Mouse (Mus musculus): ENCODE results near the gene Galnt14.

Galnt14 gene

GRCm38 (mm10) chr17:73670048-73670447, 40.2 kb downstream of the Galnt14 start:
- in situ Hi-C loops (cut with MboI, MseI) = loop anchor here (5.0 kb wide), 1 partner anchor 48 kb away; no protein-coding TSS in a partner anchor

- in situ Hi-C loops (cut with MboI, MseI) = no loop called here
Measured at GRCm38 (mm10) chr17:73668996-73669395, 41.3 kb downstream of the Galnt14 start.

- in situ Hi-C loops (cut with MboI, MseI) = no loop called here
Measured at GRCm38 (mm10) chr17:73663237-73663636, 47.0 kb downstream of the Galnt14 start.

GRCm38 (mm10) chr17:73658731-73659445, 51.4 kb downstream of the Galnt14 start:
- in situ Hi-C loops (cut with MboI, MseI) = no loop called here

- in situ Hi-C loops (cut with MboI, MseI) = no loop called here
Measured at GRCm38 (mm10) chr17:73656373-73656772, 53.9 kb downstream of the Galnt14 start.

- in situ Hi-C loops (cut with MboI, MseI) = loop anchor here (5.0 kb wide), 1 partner anchor 38 kb away; no protein-coding TSS in a partner anchor
Measured at GRCm38 (mm10) chr17:73654261-73654660, 56.0 kb downstream of the Galnt14 start.

GRCm38 (mm10) chr17:73649371-73649770, 60.9 kb downstream of the Galnt14 start:
- in situ Hi-C loops (cut with MboI, MseI) = no loop called here

GRCm38 (mm10) chr17:73641676-73642075, 68.6 kb downstream of the Galnt14 start:
- in situ Hi-C loops (cut with MboI, MseI) = no loop called here

GRCm38 (mm10) chr17:73640117-73640480, 70.2 kb downstream of the Galnt14 start:
- in situ Hi-C loops (cut with MboI, MseI) = no loop called here

- in situ Hi-C loops (cut with MboI, MseI) = no loop called here
Measured at GRCm38 (mm10) chr17:73639401-73640116, 70.7 kb downstream of the Galnt14 start.

GRCm38 (mm10) chr17:73636988-73637387, 73.3 kb downstream of the Galnt14 start:
- in situ Hi-C loops (cut with MboI, MseI) = no loop called here

- in situ Hi-C loops (cut with MboI, MseI) = no loop called here
Measured at GRCm38 (mm10) chr17:73634896-73635295, 75.4 kb downstream of the Galnt14 start.

- in situ Hi-C loops (cut with MboI, MseI) = no loop called here
Measured at GRCm38 (mm10) chr17:73633991-73634710, 76.1 kb downstream of the Galnt14 start.

GRCm38 (mm10) chr17:73628263-73628914, 81.9 kb downstream of the Galnt14 start:
- in situ Hi-C loops (cut with MboI, MseI) = no loop called here

GRCm38 (mm10) chr17:73626912-73627311, 83.3 kb downstream of the Galnt14 start:
- in situ Hi-C loops (cut with MboI, MseI) = no loop called here

GRCm38 (mm10) chr17:73620049-73620448, 90.2 kb downstream of the Galnt14 start:
- in situ Hi-C loops (cut with MboI, MseI) = loop anchor here (5.0 kb wide), 1 partner anchor 52 kb away; no protein-coding TSS in a partner anchor

- in situ Hi-C loops (cut with MboI, MseI) = loop anchor here (10.0 kb wide), 1 partner anchor 1278 kb away; no protein-coding TSS in a partner anchor
Measured at GRCm38 (mm10) chr17:73602552-73603478, 107.4 kb downstream of the Galnt14 start.

GRCm38 (mm10) chr17:73599923-73600322, 110.3 kb downstream of the Galnt14 start:
- in situ Hi-C loops (cut with MboI, MseI) = loop anchor here (10.0 kb wide), 1 partner anchor 1275 kb away; no protein-coding TSS in a partner anchor

GRCm38 (mm10) chr17:73592081-73592480, 118.2 kb downstream of the Galnt14 start:
- in situ Hi-C loops (cut with MboI, MseI) = no loop called here

GRCm38 (mm10) chr17:73587573-73587972, 122.7 kb downstream of the Galnt14 start:
- in situ Hi-C loops (cut with MboI, MseI) = no loop called here

Data from T-helper 1 cell (primary cell).